Mouse (Mus musculus) midbrain, embryonic 13.5 days (tissue): ENCODE data around the gene Atxn2l. TPM values are rescaled to one million over a fixed set of nuclear protein-coding genes. Genes with fewer than 3 reads are reported as not detected.

ENCODE experiments used
- ATAC-seq: fragments of 200-750 bp; cut with Nextera tagmentation; 2 replicates; pipeline ENCODE4 v1.8.0; 2017; ENCODE audit warnings: mild to moderate bottlenecking, moderate TSS enrichment, moderate library complexity
- H3K27ac ChIP-seq: fragments of 300-500 bp; sonication (generic); 2 replicates; pipeline ENCODE4 v1.5.1; 2015; ENCODE audit warnings: inconsistent platforms, mild to moderate bottlenecking, moderate library complexity
- H3K27me3 ChIP-seq: fragments of 300-500 bp; sonication (generic); 2 replicates; pipeline ENCODE4 v1.6.1; 2015; ENCODE audit warnings: mild to moderate bottlenecking, inconsistent platforms
- H3K36me3 ChIP-seq: fragments of 300-500 bp; sonication (generic); 2 replicates; pipeline ENCODE4 v1.6.1; 2015; ENCODE audit warnings: mild to moderate bottlenecking, inconsistent platforms
- H3K4me1 ChIP-seq: fragments of 300-500 bp; sonication (generic); replicated peaks from 2 replicates; pipeline ENCODE4 v1.6.1; 2015; ENCODE audit warnings: inconsistent platforms
- H3K4me2 ChIP-seq: fragments of 300-500 bp; sonication (generic); replicated peaks from 2 replicates; pipeline ENCODE4 v1.6.1; 2015; ENCODE audit warnings: moderate library complexity, mild to moderate bottlenecking, inconsistent platforms
- H3K4me3 ChIP-seq: fragments of 300-500 bp; sonication (generic); replicated peaks from 2 replicates; pipeline ENCODE4 v1.5.1; 2015; ENCODE audit warnings: mild to moderate bottlenecking, inconsistent platforms
- H3K9ac ChIP-seq: fragments of 300-500 bp; sonication (generic); replicated peaks from 2 replicates; pipeline ENCODE4 v1.6.1; 2015; ENCODE audit warnings: mild to moderate bottlenecking, inconsistent platforms
- H3K9me3 ChIP-seq: fragments of 300-500 bp; sonication (generic); 2 replicates; pipeline ENCODE4 v1.6.1; 2016; ENCODE audit warnings: mild to moderate bottlenecking, inconsistent platforms
- WGBS: fragments of 180-500 bp; shearing (Covaris S2); methylation state at CpG from one replicate; pipeline ENCODE4 v1.1.7; 2015; 5-methylcytosine and 5-hydroxymethylcytosine counted together
- polyA plus RNA-seq: library from polyadenylated mRNA; unstranded; fragments of >200 nt; fragmentation: Nextera tagmentation; extraction: Ambion mirVana; gene quantifications from 2 replicates; pipeline ENCODE4 v1.2.1, GENCODE M21; 2015

The Atxn2l gene
- polyA plus RNA-seq = 65.1 and 76.5 TPM in 2 replicates

DNA sequence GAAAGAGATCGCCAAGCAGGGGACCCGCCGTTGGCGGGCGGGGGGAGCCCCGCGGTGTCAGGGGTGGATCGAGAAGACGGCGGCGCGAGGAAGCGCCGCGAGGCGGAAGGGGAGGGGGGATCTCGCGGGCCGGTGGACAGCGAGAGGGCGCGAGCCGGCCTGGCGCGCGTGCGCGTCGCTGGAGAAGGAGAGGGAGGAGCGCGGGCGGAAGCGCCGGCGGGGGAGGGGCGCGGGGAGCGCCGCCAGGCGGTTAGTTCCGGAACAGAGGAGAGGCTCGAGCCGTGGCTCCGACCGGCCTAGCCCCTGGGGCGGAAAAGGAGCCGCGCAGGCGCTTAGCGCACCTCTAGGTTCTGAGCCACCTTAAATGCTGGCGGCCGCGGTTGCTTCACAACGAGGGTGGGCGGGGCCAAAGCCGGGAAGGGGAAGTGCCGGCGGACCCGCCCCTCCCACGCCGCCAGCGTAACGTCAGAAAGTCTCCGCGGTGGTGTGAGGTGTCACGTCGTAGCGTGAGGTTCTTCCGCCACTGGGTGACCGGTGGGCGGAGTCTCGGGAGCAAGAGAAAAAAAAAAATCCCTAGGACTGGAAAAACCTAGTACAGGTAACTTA, at the start of gene Atxn2l:
Gene Atxn2l (minus strand): TSS at position 165 of the 606 bp plus-strand sequence.
- Histone ChIP-seq H3K36me3 (peaks cover 29% of the 10 kb centered on the region), H3K27me3 (no peaks in the 10 kb centered on the region), H3K4me1 (peaks cover 23% of the 10 kb centered on the region), H3K4me3 (peak within 1 kb of the TSS; percentile 100), H3K9me3 (no peaks in the 10 kb centered on the region), H3K4me2 (peak within 1 kb of the TSS; percentile 79), H3K27ac (peak within 1 kb of the TSS; percentile 99), H3K9ac (peak within 1 kb of the TSS; percentile 99)
- 1% methylated on average over 65 of the region's 72 CpGs for WGBS
- peak; percentile 86 for ATAC-seq

DNA sequence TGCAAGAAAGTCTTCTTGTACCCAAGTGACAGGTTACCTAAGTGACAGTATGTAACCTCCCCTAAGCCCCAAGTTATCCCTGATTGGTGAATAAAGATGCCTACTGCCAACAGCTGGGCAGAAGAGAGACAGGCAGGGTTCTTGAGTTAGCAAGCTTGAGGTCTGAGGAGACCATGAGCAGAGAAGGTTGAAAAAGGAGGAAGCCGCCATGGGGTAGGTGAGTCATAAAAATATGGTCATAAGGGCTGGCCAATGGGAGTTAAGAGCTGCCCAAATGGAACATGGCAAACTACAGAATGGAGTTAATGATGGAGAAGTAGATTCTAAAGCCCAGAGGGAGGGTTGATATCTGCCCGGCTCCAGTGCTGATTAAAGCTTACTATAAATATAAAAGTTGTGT, 42.4 kb upstream of the Atxn2l start:
- Histone ChIP-seq H3K4me3 (no peak overlapping the region), H3K4me2 (no peak overlapping the region), H3K4me1 (no peaks in the 10 kb centered on the region), H3K9me3 (no peaks in the 10 kb centered on the region), H3K27ac (no peak overlapping the region), H3K36me3 (peaks cover 63% of the 10 kb centered on the region), H3K27me3 (no peaks in the 10 kb centered on the region), H3K9ac (no peak overlapping the region)
- whole genome bisulfite sequencing = 93% methylated on average over 2 of the region's 2 CpGs
- no peak for ATAC-seq

DNA sequence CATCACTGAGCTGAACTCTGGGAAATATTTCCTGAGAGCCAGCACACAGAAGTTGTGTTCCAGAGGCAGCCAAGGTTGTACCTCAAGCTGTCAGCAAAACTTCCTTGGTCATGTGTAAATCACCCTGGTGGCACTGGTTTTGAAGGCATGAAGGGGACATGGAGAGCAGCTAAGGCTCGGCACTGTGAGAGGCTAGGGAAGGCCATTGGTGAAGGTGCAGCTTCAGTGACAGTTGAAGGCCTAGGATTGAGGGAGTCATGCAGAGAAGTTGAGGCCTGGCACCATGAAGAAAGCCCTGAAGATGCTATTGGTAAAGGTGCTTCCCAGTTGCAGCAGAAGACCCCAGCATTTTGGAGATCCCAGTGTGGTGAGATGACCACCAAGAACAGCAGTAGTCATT, 38.4 kb upstream of the Atxn2l start:
- no peaks in the 10 kb centered on the region for H3K4me1 ChIP-seq
- no peak overlapping the region for H3K4me3 ChIP-seq
- H3K27me3 ChIP-seq = peaks cover 5% of the 10 kb centered on the region
- no peak overlapping the region for H3K4me2 ChIP-seq
- no peaks in the 10 kb centered on the region for H3K9me3 ChIP-seq
- peaks cover 24% of the 10 kb centered on the region for H3K36me3 ChIP-seq
- no peak overlapping the region for H3K27ac ChIP-seq
- ATAC-seq = no peak
- WGBS = 95% methylated on average over 1 of the region's 1 CpGs
- no peak overlapping the region for H3K9ac ChIP-seq

DNA sequence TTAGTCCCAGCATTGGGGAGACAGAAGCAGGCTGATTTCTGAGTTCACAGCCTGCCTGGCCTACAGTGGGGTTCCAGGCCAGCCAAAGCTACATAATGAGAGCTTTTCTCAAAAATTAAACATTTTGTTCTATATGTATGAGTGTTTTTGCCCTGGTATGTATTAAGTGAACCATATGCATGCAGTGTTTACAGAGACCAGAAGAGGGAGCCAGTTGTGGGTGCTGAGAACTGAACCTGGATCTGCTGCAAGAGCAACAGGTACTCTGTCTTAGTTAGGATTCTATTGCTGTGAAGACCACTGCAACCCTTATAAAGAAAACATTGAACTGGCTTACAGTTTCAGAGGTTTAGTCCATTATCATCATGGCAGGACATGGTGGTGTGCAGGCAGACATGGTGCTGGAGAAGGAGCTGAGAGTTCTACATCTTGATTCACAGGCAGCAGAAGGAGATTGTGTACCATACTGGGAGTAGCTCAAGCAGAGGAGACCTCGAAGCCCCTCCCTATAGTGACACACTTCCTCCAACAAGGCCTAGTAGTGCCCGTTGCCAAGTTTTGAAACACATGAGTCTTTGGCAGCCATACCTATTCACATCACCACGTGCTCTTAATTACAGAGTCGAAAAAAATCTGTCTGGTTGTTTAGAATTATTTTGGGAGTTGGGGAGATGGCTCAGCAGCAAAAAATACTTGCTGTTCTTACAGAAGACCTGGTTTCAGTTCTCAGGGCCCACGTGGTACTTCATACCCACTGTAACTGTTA, 34.8 kb upstream of the Atxn2l start:
- Histone ChIP-seq H3K9ac (no peak overlapping the region), H3K27ac (no peak overlapping the region), H3K27me3 (peaks cover 12% of the 10 kb centered on the region), H3K4me1 (peaks cover 9% of the 10 kb centered on the region), H3K36me3 (no peaks in the 10 kb centered on the region), H3K9me3 (no peaks in the 10 kb centered on the region), H3K4me2 (no peak overlapping the region), H3K4me3 (no peak overlapping the region)
- ATAC-seq = no peak
- 84% methylated on average over 5 of the region's 5 CpGs for WGBS

DNA sequence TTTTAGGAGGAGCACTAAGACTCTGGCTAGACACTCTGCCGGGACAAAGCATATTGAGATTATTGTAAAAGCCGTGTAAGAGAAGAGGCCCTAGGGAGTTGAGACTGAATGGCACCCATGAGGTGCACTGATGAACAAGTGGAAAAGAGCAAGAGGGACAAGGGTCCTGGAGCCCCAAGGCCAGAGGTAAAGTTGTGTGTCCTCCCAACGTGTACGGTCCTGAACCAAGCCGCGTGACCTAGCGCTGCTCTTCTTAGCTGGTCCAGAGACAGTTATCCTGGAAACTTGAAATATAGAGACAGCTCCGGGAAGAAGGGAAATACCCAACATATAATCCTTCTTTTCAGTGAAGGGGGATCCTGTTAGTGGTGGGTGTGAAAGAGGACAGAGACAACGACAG, 33.2 kb upstream of the Atxn2l start:
- Histone ChIP-seq H3K27me3 (peaks cover 12% of the 10 kb centered on the region), H3K4me2 (peak overlapping the region; percentile 87), H3K36me3 (no peaks in the 10 kb centered on the region), H3K9ac (peak overlapping the region; percentile 74; the same call in 1 of the 2 replicates), H3K9me3 (no peaks in the 10 kb centered on the region), H3K4me1 (peaks cover 9% of the 10 kb centered on the region), H3K27ac (no peak overlapping the region), H3K4me3 (peak overlapping the region; percentile 52)
- ATAC-seq = no peak
- 54% methylated on average over 9 of the region's 9 CpGs for WGBS

DNA sequence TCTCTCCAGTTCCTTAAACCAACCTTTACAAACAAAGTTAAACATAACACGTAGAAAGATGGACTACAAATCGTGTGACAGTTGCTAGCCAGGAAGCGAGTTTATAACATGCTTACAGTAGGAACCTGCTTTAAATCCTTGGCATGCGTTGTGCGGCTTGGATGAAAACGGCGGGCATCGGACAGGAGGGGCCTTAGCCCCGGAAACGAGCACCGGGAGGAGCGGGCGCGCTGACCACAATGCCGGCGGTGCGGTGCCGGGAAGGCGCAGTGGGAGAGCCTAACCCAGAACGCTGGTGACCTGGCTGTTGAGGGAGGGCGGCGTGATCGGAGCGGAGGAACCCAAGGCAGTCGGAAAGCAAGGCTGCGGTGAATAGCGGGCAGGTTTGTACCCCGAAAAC, 32.5 kb upstream of the Atxn2l start:
- no peak for ATAC-seq

DNA sequence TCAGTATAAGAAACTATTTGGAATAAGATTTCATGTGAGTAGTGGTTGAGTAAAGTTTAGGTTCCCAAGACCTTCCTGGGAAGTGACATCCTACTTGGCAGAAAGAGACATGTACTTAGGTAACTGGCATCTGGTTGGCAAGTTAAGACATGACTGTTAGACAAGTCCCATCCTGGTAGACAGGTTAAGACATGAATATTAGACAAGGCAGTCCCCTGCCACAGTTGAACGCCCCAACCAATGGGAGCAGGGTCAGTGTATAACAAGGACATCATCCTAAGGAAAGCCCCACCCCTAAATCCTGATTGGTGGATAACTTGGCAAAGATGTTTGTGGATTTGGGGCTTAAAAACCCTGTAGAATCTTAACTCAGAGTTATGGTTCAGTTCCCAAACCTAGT, 30.2 kb upstream of the Atxn2l start:
- peaks cover 9% of the 10 kb centered on the region for H3K4me1 ChIP-seq
- WGBS = 59% methylated on average over 1 of the region's 1 CpGs
- no peaks in the 10 kb centered on the region for H3K36me3 ChIP-seq
- H3K4me2 ChIP-seq = no peak overlapping the region
- H3K9ac ChIP-seq = no peak overlapping the region
- no peaks in the 10 kb centered on the region for H3K9me3 ChIP-seq
- peaks cover 15% of the 10 kb centered on the region for H3K27me3 ChIP-seq
- ATAC-seq = no peak
- no peak overlapping the region for H3K4me3 ChIP-seq
- H3K27ac ChIP-seq = no peak overlapping the region

More for the DNA sequence above, 32.5 kb upstream of the Atxn2l start:
- H3K9ac ChIP-seq = peak overlapping the region; percentile 74
- H3K4me2 ChIP-seq = peak overlapping the region; percentile 87
- H3K4me3 ChIP-seq = peak overlapping the region; percentile 52
- peaks cover 12% of the 10 kb centered on the region for H3K27me3 ChIP-seq
- no peaks in the 10 kb centered on the region for H3K36me3 ChIP-seq
- peaks cover 9% of the 10 kb centered on the region for H3K4me1 ChIP-seq
- no peak overlapping the region for H3K27ac ChIP-seq
- H3K9me3 ChIP-seq = no peaks in the 10 kb centered on the region
- WGBS = 1% methylated on average over 28 of the region's 28 CpGs

DNA sequence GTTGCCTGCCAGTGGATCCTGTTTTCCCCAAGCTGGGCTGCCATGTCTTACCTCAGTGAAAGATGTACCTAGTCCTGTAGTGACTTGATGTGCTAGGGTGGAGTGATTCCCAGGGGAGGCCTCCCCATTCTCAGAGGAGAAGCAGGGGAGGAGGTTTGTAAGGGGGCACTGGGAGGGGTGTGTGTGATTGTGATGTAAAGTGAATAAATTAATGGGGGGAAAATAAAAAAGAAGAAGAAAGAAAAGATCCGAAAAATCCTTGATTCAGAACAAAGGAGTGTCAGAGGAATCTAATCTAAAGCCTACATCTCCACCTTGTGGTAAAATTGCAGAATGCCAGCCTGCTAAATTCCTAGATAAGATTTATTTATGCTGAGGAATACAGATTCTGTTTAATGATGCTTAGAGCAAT, 24.9 kb upstream of the Atxn2l start:
- 0 out of 2 replicates have a peak, but pooled peaks cover 4% of the 10 kb centered on the region for H3K27me3 ChIP-seq
- H3K4me3 ChIP-seq = no peak overlapping the region
- WGBS = 4% methylated on average over 1 of the region's 1 CpGs
- H3K4me2 ChIP-seq = no peak overlapping the region; the same call in 1 of the 2 replicates
- 0 out of 2 replicates have a peak, but pooled peaks cover 3% of the 10 kb centered on the region for H3K4me1 ChIP-seq
- peak; percentile 69 for ATAC-seq
- peak overlapping the region; percentile 28; the same call in 1 of the 2 replicates for H3K9ac ChIP-seq
- H3K27ac ChIP-seq = peak overlapping the region; percentile 54
- H3K9me3 ChIP-seq = no peaks in the 10 kb centered on the region
- no peaks in the 10 kb centered on the region for H3K36me3 ChIP-seq

DNA sequence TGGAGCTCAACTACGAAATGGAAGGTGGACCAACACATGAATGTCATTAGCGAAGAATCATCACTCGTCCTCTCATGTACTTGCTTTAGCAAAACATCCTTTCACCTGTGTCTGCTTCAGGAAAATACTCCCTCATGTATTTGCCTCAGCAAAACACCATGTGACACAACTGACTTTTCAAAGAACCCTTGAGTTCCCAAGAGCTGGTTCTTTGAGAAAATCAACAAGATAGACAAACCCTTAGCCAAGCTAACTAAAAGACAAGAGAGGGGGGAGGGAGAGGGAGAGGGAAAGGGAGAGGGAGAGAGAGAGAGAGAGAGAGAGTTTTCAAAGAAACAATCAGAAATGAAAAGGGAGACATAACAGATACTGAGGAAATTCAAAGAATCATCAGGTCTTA, 20.1 kb upstream of the Atxn2l start:
- Histone ChIP-seq H3K4me3 (no peak overlapping the region), H3K36me3 (no peaks in the 10 kb centered on the region), H3K27me3 (0 out of 2 replicates have a peak, but pooled peaks cover 2% of the 10 kb centered on the region), H3K9me3 (no peaks in the 10 kb centered on the region), H3K27ac (no peak overlapping the region), H3K9ac (no peak overlapping the region), H3K4me2 (no peak overlapping the region), H3K4me1 (0 out of 2 replicates have a peak, but pooled peaks cover 3% of the 10 kb centered on the region)
- ATAC-seq = no peak
- WGBS = 78% methylated on average over 3 of the region's 3 CpGs

DNA sequence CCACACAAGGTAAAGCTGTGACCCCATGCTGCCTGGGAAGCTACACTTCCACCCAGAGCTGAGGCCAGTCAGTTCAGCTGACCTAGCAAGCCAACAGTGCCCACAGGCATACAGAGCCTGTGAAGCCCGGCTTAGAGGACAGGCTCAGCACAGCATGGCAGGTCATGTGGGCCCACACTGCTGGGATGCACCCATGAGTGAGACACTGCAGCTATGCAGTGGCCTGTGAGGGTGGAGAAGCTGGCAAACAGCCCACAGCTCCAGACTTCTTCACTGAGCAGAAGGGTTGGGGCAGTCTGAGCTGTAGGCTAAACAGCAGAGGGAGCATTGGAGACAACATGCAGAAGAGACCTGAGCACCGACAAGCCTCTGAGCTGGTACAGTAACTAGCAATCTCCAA, 16.3 kb upstream of the Atxn2l start:
- H3K4me2 ChIP-seq = no peak overlapping the region
- no peaks in the 10 kb centered on the region for H3K4me1 ChIP-seq
- H3K36me3 ChIP-seq = no peaks in the 10 kb centered on the region
- no peaks in the 10 kb centered on the region for H3K9me3 ChIP-seq
- 67% methylated on average over 2 of the region's 2 CpGs for WGBS
- no peak overlapping the region for H3K9ac ChIP-seq
- ATAC-seq = no peak
- no peak overlapping the region for H3K4me3 ChIP-seq
- 0 out of 2 replicates have a peak, but pooled peaks cover 2% of the 10 kb centered on the region for H3K27me3 ChIP-seq
- no peak overlapping the region for H3K27ac ChIP-seq

DNA sequence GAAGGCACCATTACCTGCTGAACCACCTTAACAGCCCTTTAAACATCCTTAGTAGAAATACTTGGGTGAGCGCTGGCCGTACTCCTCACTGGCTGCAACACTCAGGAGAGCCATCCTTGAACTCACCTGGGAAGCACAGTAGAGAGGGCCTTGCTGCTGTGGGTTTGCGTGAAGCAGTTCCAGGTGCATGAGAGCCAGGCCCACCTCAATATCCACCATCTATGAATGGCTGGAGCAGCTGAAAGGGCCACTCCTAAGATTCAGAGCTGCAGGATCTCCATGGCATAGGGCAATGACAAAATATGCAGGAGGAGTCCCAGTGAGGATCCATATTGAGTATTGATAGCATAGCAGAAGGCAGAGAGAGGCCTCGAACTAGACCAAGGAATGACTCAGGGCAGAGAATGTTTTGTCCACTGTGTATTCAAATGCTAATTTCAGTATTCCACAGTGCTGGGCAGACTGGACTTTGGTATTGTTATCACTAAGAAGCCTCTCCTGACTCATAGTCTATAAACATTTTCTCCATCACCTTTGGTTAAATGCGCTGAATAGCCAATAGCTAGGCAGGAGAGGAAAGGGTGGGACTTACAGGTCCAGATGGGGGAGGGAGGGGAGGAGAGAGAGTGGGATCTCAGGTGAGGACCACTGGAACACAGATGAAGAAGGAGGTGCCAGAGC, 15.2 kb upstream of the Atxn2l start:
- Histone ChIP-seq H3K4me2 (no peak overlapping the region), H3K4me1 (no peaks in the 10 kb centered on the region), H3K4me3 (no peak overlapping the region), H3K36me3 (no peaks in the 10 kb centered on the region), H3K9ac (no peak overlapping the region), H3K27me3 (0 out of 2 replicates have a peak, but pooled peaks cover 2% of the 10 kb centered on the region), H3K27ac (no peak overlapping the region), H3K9me3 (no peaks in the 10 kb centered on the region)
- ATAC-seq = no peak
- WGBS = 77% methylated on average over 5 of the region's 5 CpGs

DNA sequence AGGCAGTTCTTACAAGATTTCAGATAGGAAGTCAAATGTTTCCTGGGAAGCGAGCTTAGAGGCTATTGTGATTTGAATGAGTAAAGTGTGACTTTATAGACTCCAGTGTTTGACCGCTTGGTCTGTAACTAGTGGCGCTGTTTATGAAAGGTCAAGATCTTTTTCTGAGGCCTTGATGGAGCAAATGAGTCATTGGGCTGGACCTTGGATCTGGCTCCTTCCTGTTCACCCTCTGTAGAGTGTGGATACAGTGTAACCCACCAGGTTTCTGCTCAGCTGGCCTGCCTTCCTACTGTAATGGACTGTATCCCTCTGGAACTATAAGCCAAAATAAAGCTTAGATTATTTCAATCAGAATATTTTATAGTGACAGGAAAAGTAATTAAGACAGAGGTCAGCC, 8.1 kb upstream of the Atxn2l start:
- ATAC-seq = no peak
- no peak overlapping the region for H3K4me2 ChIP-seq
- no peaks in the 10 kb centered on the region for H3K36me3 ChIP-seq
- 83% methylated on average over 3 of the region's 3 CpGs for WGBS
- no peak overlapping the region for H3K9ac ChIP-seq
- H3K9me3 ChIP-seq = no peaks in the 10 kb centered on the region
- no peak overlapping the region for H3K4me3 ChIP-seq
- H3K27me3 ChIP-seq = no peaks in the 10 kb centered on the region
- no peak overlapping the region for H3K27ac ChIP-seq
- H3K4me1 ChIP-seq = no peaks in the 10 kb centered on the region
